Mouse (Mus musculus) spleen, embryonic (tissue): ENCODE measurements at regions not wholly inside any gene's neighbourhood (a gene's known extent, or its start where the extent isn't known, plus 50 kb on each side); places are given as distances from the start of the nearest gene placed in this dataset.

Source experiments
- CTCF ChIA-PET: fragments of 350-600 bp; sonication (Branson Sonifier 250); formaldehyde crosslinking; loops from one replicate; lab custom pipeline; 2022; lab: Charles Lee

- CTCF ChIA-PET: no interaction called here
Measured at GRCm38 (mm10) chr13:97454715-97455114, 213.8 kb downstream of the Enc1 start.

GRCm38 (mm10) chr13:97453469-97453868 is 212.6 kb downstream of the Enc1 start:
- CTCF ChIA-PET: no interaction called here

GRCm38 (mm10) chr13:97453090-97453430 is 212.2 kb downstream of the Enc1 start:
- CTCF ChIA-PET: no interaction called here

- CTCF ChIA-PET: no interaction called here
Measured at GRCm38 (mm10) chr13:97452386-97453089, 211.6 kb downstream of the Enc1 start.

GRCm38 (mm10) chr13:97451276-97451675 is 210.4 kb downstream of the Enc1 start:
- CTCF ChIA-PET: no interaction called here

- CTCF ChIA-PET: no interaction called here
Measured at GRCm38 (mm10) chr13:97448123-97448522, 207.2 kb downstream of the Enc1 start.

GRCm38 (mm10) chr13:97443731-97444428 is 203.0 kb downstream of the Enc1 start:
- CTCF ChIA-PET: no interaction called here

- CTCF ChIA-PET: no interaction called here
Measured at GRCm38 (mm10) chr13:97442806-97443205, 201.9 kb downstream of the Enc1 start.

- CTCF ChIA-PET: no interaction called here
Measured at GRCm38 (mm10) chr13:97442283-97442682, 201.4 kb downstream of the Enc1 start.

- CTCF ChIA-PET: no interaction called here
Measured at GRCm38 (mm10) chr13:97441803-97442202, 200.9 kb downstream of the Enc1 start.

- CTCF ChIA-PET: interaction anchor here (0.6 kb wide), 1 partner anchor 162 kb away, joined by 5 read pairs; no protein-coding TSS in a partner anchor
Measured at GRCm38 (mm10) chr13:97439216-97439979, 198.5 kb downstream of the Enc1 start.

- CTCF ChIA-PET: interaction anchor here (0.6 kb wide), 1 partner anchor 161 kb away, joined by 5 read pairs; no protein-coding TSS in a partner anchor
Measured at GRCm38 (mm10) chr13:97438692-97439091, 197.8 kb downstream of the Enc1 start.

GRCm38 (mm10) chr13:97438277-97438676 is 197.4 kb downstream of the Enc1 start:
- CTCF ChIA-PET: no interaction called here

GRCm38 (mm10) chr13:97436719-97437350 is 195.9 kb downstream of the Enc1 start:
- CTCF ChIA-PET: no interaction called here

GRCm38 (mm10) chr13:97435865-97436718 is 195.2 kb downstream of the Enc1 start:
- CTCF ChIA-PET: no interaction called here

- CTCF ChIA-PET: interaction anchor here (0.6 kb wide), 2 partner anchors 22 to 487 kb away, joined by 7 to 8 read pairs; no protein-coding TSS in a partner anchor
Measured at GRCm38 (mm10) chr13:97434961-97435864, 194.3 kb downstream of the Enc1 start.

- CTCF ChIA-PET: no interaction called here
Measured at GRCm38 (mm10) chr13:97434167-97434566, 193.3 kb downstream of the Enc1 start.

- CTCF ChIA-PET: no interaction called here
Measured at GRCm38 (mm10) chr13:97432627-97433026, 191.7 kb downstream of the Enc1 start.

- CTCF ChIA-PET: no interaction called here
Measured at GRCm38 (mm10) chr13:97430885-97431284, 190.0 kb downstream of the Enc1 start.

- CTCF ChIA-PET: no interaction called here
Measured at GRCm38 (mm10) chr13:97428163-97428562, 187.3 kb downstream of the Enc1 start.
